ENCODE assay signal across 11 mouse cellular contexts in the genomic region with DNA sequence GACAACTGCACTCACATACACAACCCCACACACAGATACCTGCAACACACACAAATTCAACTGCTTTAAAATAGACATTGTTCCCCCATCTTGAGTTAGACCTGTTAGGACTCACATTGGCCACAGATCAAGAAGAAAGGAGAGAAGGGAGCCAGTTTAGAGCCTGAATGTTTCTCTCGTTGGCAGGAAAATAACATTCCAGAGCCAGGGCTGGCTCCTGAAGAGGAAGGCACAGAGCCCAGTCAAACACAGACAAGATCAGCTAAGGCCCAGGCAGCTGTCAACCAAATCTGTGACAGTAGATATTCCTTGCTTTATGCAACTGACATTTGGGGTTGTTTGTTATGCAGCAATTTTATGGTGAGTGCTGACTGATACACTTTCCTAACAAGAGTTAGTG.
"Had no signal": no experiment of that assay in that cellular context is flagged by ENCODE, and none has a peak within 500 bp of the region (broad histone marks: within the 10 kb centered on the region; RNA-seq: fewer than 3 reads in every experiment).

No protein-coding gene starts in this region.

- H3K9ac ChIP-seq: limb, embryonic 15.5 days; liver, embryonic 14.5 days had no signal

- H3K27ac ChIP-seq: limb, embryonic 15.5 days; liver, embryonic 14.5 days; midbrain, embryonic 10.5 days had no signal

- DNase-seq: kidney, postnatal 36 days; layer of hippocampus, adult 9-11 months; layer of hippocampus, postnatal 36 days; right cerebral cortex, postnatal 4 days; spleen, adult 18-20 months; thymus, adult 18-20 months; thymus, postnatal 14 days had no signal

- H3K4me3 ChIP-seq: limb, embryonic 15.5 days; midbrain, embryonic 10.5 days; myocyte had no signal

- H3K9me3 ChIP-seq: limb, embryonic 15.5 days; midbrain, embryonic 10.5 days had no signal

- H3K4me2 ChIP-seq: limb, embryonic 15.5 days had no signal

- H3K36me3 ChIP-seq: limb, embryonic 15.5 days; midbrain, embryonic 10.5 days had no signal
